Mouse (Mus musculus) heart, postnatal 14 days (tissue): ENCODE data around the gene Zfp839. TPM values are rescaled to one million over a fixed set of nuclear protein-coding genes. Genes with fewer than 3 reads are reported as not detected.

Source experiments
- DNase-seq, 2 experiments: peaks; one replicate each; pipeline ENCODE4 v3.0.0; 2021 to 2022
- intact Hi-C: fragments of 180-260 bp; cut with DNase I; formaldehyde crosslinking; loops from one replicate; pipeline ENCODE4 v1.15.1; 2025
- total RNA-seq, 2 experiments: library from RNA; stranded (reverse); gene quantifications; 2 replicates each; pipeline ENCODE4 v1.2.3; 2021

Zfp839 gene
- total RNA-seq, 2 experiments from 2014 or later = 7.9 to 8.0 TPM

DNA sequence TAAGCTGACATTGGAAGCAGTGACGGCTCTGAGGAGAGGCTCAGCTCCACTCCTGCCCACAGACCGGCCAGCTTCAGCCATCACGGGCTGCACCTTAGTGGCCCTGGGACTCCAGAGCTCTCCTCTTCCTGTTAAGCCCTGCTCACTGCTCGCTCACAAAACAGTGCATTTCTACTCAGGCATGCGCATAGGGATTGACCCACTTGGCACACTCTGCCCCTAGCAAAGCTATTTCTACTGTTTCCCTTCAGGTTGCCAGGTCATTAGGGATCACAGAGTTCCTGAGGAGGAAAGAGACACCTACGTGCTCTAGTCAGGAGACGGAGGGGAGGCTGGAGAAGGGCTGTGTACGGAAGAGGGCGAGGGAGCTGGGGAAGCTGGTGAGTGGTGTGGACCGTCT is 15.9 kb downstream of the Zfp839 start:
- DNase-seq = no peak
- intact Hi-C loops = no loop called here

DNA sequence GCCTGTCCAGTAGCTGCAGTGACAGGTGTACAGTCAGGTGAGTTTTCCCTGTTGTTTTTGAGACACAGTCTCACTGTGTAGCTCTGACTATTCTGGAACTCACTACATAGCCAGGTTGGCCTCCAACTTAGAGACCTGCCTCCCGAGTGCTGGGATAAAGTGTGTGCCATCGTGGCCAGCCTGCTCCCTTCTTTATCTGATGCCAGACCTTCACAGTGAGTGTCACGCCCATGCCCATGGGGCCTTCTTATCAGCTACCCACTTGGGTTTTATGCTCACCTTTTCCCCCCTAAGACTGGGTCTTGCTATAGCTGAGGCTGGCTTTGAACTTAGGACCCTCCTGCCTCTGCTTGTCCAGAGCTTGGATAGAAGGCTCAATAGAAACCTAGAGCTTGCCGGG is 20.1 kb downstream of the Zfp839 start:
- DNase-seq = no peak
- intact Hi-C loops = no loop called here

DNA sequence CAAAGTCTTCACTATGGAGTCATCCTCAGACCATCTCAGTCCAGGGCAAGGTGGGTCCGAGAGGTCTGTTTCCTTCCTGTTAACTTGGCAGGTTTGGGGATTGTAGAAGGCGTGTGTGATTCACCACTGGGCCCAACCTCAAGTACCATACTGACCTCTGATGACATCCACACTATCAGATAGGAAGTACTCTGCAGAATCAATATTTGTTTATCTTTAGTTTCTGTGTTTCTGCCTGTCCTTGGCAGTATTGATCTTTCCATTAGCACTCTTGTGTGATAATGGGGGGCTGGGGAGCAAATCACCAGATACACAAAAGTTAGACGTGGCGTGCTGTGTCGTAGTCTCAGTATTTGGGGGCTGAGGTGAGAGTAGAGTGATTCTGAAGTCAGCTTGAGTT is 21.2 kb downstream of the Zfp839 start:
- no peak for DNase-seq
- intact Hi-C loops = no loop called here

DNA sequence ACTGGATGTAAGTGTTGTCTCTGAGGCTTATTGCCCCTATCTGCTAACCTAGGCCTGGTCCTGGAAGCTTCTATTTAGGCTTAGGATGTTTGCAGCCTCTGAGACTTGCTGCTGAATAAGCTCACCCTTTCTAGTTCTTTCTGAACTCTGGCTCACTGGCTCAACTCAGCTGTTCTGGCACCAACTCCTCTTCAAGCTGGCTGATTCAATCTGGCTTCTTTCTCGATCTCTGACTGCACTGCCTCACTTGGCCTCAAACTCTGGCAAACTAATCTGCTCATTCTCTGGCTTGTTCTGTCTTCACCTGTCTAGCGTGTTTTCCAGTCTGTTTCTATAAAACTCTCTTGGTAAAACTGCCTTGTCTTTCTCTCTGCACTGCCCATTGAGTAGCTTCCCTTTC is 25.3 kb downstream of the Zfp839 start:
- DNase-seq = no peak
- intact Hi-C loops = no loop called here

DNA sequence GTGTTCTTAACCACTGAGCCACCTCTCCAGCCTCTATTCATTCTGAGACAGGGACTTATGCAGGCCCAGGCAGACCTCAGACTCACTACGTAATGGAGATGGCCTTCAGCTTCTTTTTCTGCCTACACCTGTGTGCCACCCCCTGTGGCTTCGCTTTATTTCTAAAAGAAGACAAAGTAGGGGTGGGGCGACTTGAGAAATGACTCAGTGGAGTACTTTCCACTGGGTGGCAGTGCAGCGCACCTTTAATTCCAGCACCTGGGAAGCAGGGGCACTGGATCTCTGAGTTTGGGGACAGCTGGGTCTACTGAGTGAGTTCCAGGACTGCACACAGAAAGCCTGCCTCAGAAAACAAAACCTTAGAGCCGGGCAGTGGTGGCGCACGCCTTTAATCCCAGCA is 32.2 kb downstream of the Zfp839 start:
- intact Hi-C loops = no loop called here
- DNase-seq = peak in 1 of 2 experiments; percentile 8

DNA sequence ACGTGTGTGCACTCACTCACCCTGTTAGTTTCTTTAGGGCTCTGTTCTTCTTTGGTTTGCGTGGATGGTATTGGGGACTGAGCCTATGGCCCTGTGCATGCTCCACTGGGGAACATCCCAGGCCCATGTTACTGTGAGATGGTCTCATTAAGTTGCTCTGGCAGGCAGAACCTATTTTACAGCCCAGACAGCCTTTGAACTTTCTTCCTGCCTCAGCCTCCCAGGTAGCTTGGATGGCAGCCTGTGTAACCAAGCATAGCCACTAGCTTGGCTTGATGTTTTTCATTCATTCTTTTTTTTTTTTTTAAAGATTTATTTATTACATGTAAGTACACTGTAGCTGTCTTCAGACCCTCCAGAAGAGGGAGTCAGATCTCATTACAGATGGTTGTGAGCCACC is 35.2 kb downstream of the Zfp839 start:
- intact Hi-C loops = no loop called here
- DNase-seq = no peak

DNA sequence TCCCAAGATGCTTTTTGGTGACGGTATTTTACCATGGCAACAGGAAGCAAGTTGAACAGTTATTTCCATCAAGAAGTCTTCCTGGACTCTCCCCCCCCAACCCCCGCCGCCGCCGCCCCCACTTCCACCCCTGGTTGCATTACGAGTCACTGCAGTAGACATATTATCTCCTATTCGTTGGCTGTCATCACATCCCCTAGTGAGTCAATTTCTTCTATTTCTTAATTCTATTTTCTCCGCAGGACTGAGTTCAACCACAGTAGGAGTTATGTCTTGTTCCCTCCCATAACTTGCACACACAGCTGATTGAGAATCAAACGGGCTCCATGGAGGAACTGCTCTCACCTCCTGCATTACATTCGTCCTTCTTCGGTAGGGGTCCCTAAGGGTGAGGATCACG is 38.1 kb downstream of the Zfp839 start:
- intact Hi-C loops = no loop called here
- no peak for DNase-seq

DNA sequence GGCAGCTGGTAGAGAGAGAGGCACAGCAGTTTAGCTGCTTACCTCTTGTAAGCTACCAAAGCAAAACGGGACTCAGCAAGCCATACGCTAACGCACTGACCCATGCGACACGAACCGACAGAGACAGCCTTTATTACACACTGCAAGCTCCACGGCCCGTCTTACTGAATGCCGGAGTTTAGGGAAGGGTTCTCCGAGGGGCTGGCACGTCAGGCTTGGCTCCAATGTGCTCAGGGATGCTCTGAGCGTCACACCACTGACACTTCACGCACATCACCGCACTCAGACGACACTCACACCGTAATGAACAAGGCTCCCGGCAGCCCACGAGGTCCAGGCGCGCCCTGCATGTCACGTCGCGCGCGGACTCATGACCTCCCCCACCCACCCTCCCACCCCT is 38.6 kb downstream of the Zfp839 start:
- DNase-seq = no peak
- intact Hi-C loops = no loop called here

DNA sequence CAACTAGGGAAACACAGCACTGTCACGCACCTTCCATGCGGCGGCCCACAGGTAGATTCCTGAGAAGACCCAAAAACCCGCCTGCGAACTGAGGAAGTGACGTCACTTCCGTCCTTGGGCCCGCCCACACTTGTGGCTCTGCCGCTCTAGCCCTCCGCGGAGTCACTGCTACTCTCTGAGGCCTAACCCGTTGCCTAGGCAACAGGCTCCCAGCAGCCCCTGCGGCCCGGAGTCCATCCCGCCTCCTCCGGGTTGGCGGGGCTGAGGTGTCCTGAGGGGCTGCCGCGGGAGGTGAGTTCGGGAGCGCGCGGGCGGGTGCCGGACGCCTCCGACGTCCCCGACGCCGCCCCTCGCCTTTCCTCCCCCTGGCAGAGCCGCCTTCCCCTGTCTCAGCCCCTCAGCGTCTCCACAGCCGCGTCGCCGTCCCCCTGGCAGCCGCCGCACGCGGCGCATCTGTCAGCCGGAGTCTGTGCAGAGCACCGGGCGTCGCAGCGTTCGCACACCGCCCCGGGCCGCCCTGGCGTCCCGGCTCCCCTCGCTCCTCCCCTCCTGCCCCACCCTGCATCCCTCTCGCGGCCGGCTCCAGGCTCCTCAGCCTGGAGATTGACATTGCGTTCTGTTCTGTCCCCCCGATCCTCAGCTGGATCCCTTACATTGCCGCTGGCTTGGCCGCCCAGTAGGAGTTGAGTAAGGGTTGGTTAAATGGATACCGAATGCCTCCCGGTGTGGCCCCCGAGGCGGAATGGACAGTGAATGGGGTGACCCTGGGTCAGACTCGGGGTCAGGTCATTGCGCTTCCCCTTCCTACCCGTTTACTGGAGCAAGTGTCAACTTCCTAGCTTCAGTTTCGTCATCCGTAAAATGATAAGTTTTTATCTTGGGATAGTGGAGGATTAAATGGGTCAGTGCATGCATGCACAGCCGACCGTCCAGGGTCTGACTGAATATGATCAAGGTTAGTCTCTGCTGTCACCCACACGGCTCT is 39.3 kb downstream of the Zfp839 start, which contains the start of the genes Cinp and Tecpr2:
Cinp (minus strand) TSS at position 110 of the 985 bp plus-strand sequence.
Tecpr2 (plus strand) TSS at position 229 of the 985 bp plus-strand sequence.
- intact Hi-C loops = no loop called here
- peak; percentile 94 to 95 for DNase-seq

DNA sequence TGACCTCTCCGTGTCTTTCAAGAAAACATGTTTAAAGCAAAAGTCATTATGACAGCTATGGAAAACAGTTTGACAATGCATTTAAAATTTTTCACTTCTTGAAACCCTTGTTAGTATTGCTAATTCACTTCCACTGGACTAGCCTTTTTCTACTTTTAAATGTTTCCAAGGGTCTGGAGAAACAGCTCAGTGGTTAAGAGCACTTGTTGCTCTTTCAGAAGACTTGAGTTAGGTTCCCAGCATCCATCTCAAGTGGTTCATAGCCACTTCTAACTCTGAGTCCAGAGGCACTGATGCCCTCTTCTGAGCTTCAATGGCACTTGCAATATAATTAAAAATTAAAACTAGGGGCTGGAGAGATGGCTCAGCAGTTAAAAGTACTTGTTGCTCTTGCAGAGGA is 41.8 kb downstream of the Zfp839 start:
- intact Hi-C loops = no loop called here
- no peak for DNase-seq

DNA sequence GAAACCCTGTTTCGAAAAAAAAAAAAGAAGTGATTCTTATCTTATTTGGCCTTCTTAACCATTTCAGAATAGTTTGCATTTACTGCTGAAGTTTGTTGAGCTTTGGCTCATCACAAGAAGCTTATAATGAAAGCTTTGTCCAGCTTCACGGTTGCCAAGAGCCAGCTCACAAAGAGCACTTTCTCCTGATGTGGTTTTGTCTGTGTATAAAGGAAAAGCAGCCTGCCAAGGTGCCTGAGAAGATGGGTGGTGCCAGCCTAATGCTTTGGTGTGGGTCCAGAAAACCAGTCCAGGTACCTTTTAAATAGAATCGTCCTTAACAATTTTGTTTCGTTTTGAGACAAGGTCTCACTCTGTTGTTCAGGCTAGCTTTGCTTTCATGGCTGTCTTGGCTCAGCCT is 52.1 kb downstream of the Zfp839 start:
- intact Hi-C loops = no loop called here

DNA sequence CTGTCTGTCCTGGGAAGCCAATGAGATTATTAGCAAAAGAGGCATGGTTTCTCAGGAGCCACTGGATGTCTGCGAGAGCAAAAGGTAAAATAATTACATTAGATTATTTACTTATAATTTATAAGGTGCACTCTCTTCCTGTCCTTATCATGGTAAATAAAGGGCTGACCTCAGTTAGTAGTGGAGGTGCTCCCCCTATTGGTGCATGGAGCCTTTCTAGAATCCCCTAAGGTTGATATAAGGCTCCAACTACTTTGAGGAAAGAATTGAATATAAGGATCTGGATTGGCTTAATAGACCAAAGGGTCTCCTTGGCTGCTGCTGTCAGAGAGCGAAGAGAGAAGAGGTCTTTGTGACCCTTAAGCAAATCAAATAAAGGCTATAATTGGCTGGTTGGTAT is 53.5 kb downstream of the Zfp839 start:
- DNase-seq = peak in 1 of 2 experiments; percentile 9

More for the DNA sequence above, 52.1 kb downstream of the Zfp839 start:
- DNase-seq = no peak

DNA sequence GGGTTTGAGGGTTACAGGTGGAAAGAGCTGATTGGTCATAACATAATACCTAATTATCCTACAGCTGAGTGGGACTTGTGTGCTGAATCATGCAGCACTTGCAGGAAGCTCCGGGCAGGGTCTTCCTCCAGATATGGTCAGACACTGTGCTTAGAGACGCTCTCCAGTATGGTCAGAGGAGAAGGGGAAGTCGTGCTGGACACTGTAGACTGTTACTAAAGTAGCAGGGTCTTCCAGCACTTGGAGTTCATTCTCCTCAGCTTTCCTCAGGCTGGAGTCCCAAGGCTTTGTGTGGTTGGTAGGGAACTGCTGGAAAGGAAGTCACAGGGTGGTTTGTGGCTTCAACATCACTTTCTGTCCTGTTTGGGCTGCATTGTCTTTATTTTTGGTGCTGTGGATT is 57.8 kb downstream of the Zfp839 start:
- intact Hi-C loops = no loop called here
- DNase-seq = no peak

More for the DNA sequence above, 53.5 kb downstream of the Zfp839 start:
- intact Hi-C loops = no loop called here

DNA sequence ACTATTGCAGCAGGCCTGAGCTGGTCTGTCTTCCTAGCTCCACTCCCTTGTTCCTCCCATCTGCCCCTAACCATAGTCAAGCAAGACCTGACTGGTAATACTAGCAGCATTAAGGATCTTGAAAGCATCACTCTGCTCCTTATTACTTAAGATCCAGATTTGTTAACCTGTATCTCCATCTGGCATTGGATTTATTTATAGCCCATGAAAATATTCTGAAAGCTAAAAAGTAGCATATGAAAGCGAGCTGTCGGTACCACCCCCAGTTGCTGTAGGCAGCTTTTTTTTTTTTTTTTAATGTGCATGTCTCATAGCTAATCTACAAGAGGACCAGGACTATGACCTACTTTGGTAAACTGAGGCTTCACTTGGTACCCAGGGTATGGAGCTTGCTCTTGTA is 59.9 kb downstream of the Zfp839 start:
- DNase-seq = no peak
- intact Hi-C loops = no loop called here

DNA sequence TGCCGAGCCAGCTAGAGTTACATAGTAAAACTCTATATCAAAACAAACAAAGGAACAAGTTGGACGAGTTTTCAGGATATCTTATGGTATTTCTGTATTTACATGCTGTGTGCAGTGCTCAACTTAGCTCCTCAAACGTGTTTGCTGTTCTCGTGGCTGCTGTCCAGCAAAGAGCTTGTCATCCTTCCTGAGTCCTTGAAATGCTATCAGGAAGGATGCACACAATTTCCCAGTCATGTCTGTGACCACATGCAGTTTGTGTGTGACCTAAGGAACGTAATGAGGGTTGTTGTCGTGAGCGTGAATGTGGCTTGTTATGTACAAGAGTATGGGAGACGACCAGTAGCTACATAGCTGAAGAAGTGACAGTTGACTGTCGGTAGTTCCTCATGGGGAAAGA is 65.7 kb downstream of the Zfp839 start:
- intact Hi-C loops = no loop called here
- no peak for DNase-seq

Other genes with a start within 250 kb of the Zfp839 start
- 100 to 1,000 TPM; 147 to 161 TPM for gene Dync1h1, start 248.8 kb upstream of the Zfp839 start, total RNA-seq
- gene 1700001K19Rik, start 167.6 kb upstream of the Zfp839 start, total RNA-seq = not detected
- 100 to 1,000 TPM in 1 of 2 experiments, 10 to 100 TPM in 1; 98.6 to 163 TPM for gene Hsp90aa1, start 147.5 kb upstream of the Zfp839 start, total RNA-seq
- gene Wdr20, start 112.3 kb upstream of the Zfp839 start, total RNA-seq = 10 to 100 TPM; 32.9 to 35.2 TPM
- under 1 TPM; 0.65 to 0.78 TPM for gene Mok, start 9.3 kb upstream of the Zfp839 start, total RNA-seq
- 10 to 100 TPM; 35.3 to 38.1 TPM for gene Cinp, start 38.9 kb downstream of the Zfp839 start, total RNA-seq
- 1 to 10 TPM; 5.7 to 6.0 TPM for gene Tecpr2, start 39.0 kb downstream of the Zfp839 start, total RNA-seq
- gene Ankrd9, start 128.8 kb downstream of the Zfp839 start, total RNA-seq = 10 to 100 TPM; 81.0 to 82.1 TPM
- 10 to 100 TPM; 22.0 to 22.3 TPM for gene Rcor1, start 189.1 kb downstream of the Zfp839 start, total RNA-seq